Mouse (Mus musculus) CD4-positive helper T cell, adult 2 months (primary cell): ENCODE measurements around the gene Rnf5.

ENCODE experiments used
- DNase-seq: peaks from one replicate; pipeline ENCODE4 v3.0.0-alpha.2; 2012; ENCODE audit warnings: low read depth, missing footprints, low spot score

Gene Rnf5

DNA sequence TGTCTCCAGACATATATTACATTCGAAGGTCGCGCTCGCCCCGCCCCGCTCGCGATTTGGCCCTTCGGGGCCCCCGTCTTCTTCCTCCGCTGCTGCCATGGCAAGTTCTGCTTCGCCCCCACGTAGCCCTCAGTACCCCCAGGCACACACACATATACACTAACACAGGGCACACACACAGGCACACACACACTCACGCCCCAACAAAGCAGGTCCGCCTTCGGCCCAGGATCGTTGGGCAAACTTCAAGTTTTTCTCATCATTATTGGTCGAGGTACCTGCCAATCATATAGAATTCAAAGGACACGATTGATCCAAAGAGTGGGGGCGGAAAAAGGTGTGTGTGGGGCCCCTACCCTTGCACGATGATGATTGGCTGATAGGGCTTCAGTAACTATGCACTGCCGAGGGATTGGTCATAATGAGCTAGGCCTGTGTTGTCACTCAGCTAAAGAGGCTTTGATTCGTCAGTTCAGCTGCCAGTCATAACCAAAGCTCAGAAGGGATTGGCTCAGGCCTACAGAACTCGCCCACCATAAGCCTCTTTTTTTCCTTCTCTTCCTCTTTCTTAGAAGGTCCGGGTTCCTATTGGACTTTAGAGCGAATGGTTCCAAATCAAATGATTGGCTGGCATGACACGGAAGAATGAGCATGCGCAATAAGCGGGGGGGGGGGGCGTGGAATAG is at the start of gene Rnf5:
Rnf5 (minus strand) TSS at position 316 of the 686 bp plus-strand sequence.
- peak; percentile 100 for DNase-seq

- no peak for DNase-seq
Observed at GRCm38 (mm10) chr17:34652985-34653384, 49.5 kb upstream of the Rnf5 start.

DNA sequence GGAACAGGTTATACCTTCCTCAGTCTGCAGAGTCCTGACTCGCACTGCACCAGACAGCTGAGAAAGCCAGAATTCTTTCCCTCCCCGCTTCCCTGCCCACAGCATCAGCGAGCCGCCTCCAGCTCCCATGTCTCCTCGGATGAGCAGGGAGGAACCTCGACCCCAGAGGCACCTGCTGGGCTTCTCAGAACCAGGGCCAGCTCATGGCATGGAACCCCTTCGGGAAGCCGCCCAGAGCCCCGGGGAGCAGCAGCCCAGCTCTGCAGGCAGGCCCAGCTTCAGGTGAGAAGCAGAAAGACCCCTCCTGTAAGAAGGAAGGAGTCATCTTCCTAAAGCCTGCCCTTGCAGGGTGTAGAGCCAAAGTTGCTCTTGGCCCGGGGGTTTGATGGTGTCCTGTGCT is 49.1 kb upstream of the Rnf5 start:
- DNase-seq: no peak

DNA sequence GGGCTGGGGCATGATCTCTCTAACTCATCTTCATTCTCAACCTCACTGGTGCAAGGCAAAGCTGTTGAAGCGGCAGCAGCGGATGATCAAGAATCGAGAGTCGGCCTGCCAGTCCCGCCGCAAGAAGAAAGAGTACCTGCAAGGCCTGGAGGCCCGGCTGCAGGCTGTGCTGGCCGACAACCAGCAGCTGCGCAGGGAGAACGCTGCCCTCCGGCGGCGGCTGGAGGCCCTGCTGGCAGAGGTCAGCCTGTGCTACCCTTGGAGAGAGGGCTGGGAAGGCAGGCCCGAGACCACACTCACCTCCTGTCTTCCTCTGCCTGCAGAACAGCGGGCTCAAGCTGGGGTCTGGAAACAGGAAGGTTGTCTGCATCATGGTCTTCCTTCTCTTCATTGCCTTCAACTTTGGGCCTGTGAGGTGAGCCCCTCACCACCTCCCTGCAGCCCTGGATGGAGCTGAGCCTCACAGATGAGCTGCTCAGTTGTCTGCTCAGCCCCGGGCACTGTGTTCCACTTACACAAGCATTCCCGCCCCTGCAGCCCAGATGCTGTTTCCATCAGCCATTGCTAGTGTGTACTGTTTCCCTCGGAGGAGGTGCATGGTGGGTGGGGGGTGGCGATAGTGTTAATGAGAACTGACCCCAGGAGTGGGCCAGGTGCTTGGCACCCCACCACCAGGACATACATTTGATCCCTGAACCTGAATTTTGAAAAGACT is 48.2 kb upstream of the Rnf5 start:
- peak; percentile 32 for DNase-seq

- DNase-seq: no peak
Observed at GRCm38 (mm10) chr17:34650781-34651180, 47.3 kb upstream of the Rnf5 start.

DNA sequence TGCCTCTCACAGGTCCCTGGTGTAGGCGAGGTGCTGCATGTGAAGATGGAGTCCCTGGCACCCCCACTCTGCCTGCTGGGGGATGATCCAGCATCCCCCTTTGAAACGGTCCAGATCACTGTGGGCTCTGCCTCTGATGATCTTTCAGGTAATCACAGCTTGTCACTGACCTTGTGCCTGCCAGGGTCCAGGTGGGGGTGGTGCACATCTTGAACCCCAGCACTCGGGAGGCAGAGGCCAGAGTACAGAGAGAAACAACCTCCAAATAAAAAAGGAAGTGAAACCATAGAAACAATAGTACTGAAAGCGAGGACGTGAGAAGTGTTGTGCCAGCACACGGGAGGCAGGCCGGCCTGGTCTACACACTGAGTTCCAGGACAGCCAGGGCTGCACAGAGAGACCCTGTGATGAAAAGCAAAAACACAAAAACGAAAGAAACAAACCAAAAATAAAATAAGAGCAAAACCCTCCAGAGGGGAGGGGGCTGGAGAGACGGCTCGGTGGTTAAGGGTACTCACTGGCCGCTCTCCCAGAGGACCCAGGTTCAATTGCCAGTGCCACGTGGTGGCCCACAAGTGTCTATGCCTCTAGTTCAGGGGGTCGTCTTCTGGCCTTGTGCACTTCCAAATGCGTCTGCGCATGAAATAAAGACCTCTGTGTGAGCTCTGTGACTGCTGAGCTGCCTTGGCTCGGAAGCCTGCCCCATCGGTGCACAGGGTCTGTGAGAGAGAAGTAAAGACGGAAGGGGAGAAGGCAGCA is 45.8 kb upstream of the Rnf5 start:
- no peak for DNase-seq

GRCm38 (mm10) chr17:34648141-34648890 is 44.8 kb upstream of the Rnf5 start:
- DNase-seq: no peak

- DNase-seq: peak; percentile 98
Observed at GRCm38 (mm10) chr17:34646906-34647787, 43.7 kb upstream of the Rnf5 start, which contains the start of gene Atf6b. TSS of gene Atf6b (plus strand) at chr17:34647146.

DNA sequence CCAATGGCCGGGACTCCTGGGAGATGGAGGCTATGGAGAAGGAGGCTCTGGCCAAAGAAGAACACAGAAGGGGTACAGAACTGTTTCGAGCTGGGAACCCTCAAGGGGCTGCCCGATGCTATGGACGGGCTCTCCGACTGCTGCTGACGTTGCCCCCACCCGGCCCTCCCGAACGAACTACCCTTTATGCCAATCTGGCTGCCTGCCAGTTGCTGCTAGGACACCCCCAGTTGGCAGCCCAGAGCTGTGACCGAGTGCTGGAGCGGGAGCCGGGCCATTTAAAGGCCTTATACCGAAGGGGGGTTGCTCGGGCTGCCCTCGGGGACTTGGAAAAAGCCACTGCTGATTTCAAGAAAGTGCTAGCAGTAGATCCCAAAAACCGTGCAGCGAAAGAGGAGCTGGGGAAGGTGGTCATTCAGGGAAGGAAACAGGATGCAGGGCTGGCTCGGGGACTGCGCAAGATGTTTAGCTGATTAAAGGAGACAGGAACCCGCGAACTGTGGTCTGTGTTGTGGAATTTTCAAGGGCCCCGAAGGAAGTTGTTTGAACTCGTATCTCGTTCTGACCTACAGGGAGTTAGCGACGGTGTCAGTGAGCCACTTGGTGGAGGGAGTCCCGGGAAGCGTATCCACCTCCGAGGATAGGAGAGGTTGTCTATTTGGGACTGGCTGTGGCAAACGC is 42.5 kb upstream of the Rnf5 start:
- DNase-seq: no peak

DNA sequence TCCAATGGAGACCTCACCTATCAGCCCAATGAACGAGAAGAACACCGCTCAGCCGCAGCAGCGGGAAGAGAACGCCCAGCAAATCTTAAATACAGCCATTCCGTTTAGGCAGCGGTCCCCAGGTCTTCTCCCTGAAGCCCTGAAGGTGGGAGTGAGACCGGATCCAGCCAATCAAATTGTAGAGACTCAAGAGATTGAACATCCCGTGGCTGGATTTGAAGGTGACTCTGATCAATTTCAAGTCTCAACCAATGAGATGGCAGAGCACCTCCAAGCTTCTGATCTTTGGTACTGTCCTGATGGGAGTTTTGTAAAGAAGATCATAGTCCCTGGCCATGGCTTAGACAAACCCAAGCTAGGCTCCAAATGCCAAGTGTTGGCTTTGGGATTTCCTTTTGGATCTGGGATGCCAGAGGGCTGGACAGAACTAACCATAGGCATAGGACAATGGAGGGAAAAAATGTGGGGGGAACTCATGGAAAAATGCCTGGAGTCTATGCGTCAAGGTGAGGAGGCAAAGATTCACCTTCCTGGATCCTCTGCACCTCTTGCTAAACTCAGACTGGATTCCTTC is 41.9 kb upstream of the Rnf5 start:
- DNase-seq: no peak

- peak; percentile 96 for DNase-seq
Observed at GRCm38 (mm10) chr17:34644608-34645007, 41.1 kb upstream of the Rnf5 start, which contains the start of gene Fkbpl. TSS of gene Fkbpl (plus strand) at chr17:34644764.

- no peak for DNase-seq
Observed at GRCm38 (mm10) chr17:34643944-34644343, 40.5 kb upstream of the Rnf5 start.

DNA sequence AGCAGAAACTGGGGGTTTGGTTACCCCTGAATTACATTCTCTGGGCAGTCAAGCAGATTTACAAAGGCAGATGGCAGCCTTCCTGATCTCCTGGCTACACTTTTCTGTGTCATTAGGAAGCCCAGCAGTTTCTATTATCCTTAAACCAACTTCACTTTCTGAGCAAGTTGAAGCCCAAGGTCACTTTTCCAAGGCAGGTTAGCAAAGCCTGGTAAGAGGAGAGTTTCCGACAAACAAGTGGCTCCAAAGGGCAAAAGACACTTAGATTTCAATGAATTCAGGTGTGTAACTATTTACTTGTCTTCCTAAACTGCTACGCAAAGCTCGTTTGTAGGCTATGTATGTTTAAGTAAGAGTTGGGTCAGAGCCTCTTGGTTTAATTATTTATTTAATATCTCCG is 39.9 kb upstream of the Rnf5 start:
- no peak for DNase-seq

DNA sequence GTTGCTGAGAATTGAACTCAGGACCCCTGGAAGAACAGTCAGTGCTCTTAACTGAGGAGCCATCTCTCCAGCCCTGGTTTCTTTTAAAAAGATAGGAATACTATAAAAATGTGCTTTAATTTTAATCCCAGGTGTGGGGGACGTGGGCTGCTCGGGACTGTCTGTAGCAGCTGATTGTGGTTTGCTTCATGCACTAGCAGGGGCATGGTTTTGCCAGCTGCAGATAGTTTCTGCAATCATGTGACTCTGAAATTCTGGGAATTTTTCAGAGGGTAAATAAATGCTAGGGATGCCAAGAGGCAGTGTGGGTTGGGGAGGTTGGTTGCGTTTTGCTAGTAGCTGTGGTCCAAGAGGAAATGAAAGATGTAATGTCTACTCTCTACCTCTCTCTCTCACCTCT is 38.5 kb upstream of the Rnf5 start:
- DNase-seq: no peak

DNA sequence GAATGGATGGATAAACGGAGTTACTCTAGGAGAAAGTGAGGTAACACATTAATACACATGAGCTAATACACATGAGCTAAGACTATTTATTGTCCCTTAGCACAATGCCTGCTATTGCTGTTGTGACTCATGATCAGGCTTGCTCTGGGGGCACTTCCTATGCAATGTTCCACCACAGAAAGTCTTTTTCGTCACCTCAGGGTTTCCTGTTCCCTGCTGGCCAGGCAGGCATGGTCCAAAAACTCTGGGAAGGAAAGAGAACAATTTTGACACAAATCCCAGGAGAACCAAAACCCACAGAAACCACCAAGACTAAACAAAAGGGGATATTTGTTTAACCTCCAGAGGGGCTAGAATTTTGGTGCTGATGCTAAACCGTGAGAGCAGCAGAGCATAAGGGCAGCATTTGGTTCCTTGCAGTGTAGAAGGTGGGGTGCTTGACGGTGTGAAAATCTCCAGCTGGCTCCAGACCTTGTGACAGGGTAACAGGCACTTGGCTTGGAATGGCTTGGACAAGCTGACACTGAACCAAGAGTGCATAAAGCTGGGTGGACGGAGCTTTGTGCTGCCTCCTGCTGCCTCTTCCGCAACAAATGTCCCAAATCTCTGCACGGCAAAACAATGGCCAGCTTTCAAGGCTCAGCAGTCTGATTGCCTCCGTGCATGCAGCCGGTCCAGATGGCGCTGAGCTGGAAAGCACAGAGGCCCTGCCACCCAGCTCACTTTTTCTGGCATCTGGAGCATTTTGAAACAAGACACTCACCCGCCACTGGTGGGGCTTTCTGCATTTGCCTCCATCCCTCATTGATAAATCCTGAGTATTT is 37.5 kb upstream of the Rnf5 start:
- no peak for DNase-seq

DNA sequence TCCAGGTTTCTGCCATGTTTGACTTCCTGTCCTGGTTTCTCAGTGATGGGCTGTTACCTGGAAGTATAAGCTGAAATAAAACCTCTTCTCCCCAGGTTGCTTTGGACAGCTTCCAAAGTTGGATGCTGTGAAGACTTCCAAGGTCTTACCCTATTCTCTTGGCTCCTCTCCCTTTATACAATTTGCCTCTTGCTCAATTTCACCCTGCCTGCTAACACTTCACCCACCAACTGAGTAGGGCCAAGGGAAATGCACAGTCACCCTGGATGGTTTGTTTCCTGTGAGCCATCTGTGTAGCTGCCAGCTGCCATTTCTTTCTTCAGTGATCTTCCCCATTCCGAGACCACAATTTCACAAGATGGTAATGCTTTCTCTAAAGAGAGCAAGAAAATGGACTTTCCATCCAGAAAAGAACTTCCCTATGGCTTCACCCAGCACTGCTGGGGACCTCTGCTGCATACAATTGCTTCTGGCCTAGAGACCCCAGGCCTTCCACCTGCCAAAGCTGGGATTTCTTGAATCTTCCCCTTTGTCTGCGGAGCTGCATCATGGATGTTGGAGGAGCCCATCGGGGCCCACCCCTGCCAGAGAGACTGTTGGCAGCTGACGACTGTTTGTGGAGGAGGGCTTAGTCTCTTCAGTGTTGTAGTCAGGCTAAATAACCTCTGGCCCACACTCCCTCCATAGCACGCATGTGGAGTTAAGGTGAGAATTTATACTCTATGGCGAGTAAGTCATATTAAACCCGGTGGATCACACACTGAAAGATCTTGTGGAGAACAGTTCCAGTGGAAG is 36.2 kb upstream of the Rnf5 start:
- DNase-seq: no peak

GRCm38 (mm10) chr17:34637459-34637858 is 34.0 kb upstream of the Rnf5 start:
- DNase-seq: no peak

DNA sequence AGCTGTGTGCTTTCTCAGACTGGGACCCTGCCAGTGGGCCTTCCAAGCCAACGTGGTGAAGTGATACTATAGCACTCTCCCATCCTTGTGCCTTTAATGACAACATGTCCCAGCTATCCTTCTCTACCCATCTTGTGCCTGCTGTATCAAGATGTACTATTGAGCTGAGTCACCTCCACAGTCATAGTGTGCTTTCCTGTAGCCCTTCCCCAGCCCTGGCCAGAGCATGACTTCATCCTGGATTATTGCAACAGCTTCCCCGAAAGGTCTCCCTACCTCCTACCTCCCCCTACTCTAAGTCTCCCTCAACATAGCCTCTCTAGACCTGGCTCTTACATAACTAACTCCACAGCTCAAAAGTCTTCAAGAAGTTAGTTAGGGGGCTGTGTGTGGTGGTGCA is 32.2 kb upstream of the Rnf5 start:
- no peak for DNase-seq
